In the genomic region with DNA sequence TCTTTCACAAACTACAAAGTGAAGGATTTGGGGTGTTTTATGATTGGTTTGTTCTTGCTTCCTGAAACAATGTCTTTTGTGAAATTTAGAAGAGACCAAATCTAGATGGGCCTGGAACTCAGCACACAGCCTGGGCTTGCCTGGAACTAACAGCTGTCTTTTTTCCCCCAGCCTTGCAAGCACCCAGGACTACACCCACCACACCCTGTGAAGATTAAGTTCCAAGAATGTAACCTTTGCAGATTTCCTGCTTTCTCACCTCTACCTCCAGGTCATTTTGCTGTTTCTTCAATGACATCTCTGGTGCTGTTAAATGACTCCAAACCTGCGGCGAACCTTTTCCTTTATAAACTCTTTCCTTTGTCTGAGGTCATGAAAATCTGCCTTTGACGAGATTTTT, we compare ENCODE assay signal across 20 mouse cellular contexts.
"Had no signal": no experiment of that assay in that cellular context is flagged by ENCODE, and none has a peak within 500 bp of the region (broad histone marks: within the 10 kb centered on the region; RNA-seq: fewer than 3 reads in every experiment).

No protein-coding gene starts in this region.

- H3K27ac ChIP-seq: macrophage; midbrain, embryonic 13.5 days; neural tube, embryonic 13.5 days; neural tube, embryonic 15.5 days had no signal

- H3K4me1 ChIP-seq: megakaryocyte, embryonic 14.5 days; midbrain, embryonic 13.5 days; neural tube, embryonic 13.5 days; neural tube, embryonic 15.5 days had no signal

- H3K27me3 ChIP-seq: megakaryocyte, embryonic 14.5 days; midbrain, embryonic 13.5 days; neural tube, embryonic 13.5 days; neural tube, embryonic 15.5 days had no signal

- H3K4me2 ChIP-seq: lung, embryonic 14.5 days; midbrain, embryonic 11.5 days; midbrain, embryonic 13.5 days; neural tube, embryonic 13.5 days; neural tube, embryonic 15.5 days had no signal

- H3K9ac ChIP-seq: lung, embryonic 14.5 days; midbrain, embryonic 13.5 days; neural tube, embryonic 13.5 days; neural tube, embryonic 15.5 days had no signal

- DNase-seq: lung, adult 18-20 months; lung, embryonic 14.5 days; lung, postnatal 14 days; lung, postnatal 36 days; retina, postnatal 1 day; right cerebral cortex, adult 18-20 months; right cerebral cortex, postnatal 25 days; right cerebral cortex, postnatal 4 days; spleen, adult 18-20 months; thymus, adult 18-20 months; thymus, postnatal 14 days; thymus, postnatal 36 days had no signal

- H3K36me3 ChIP-seq: midbrain, embryonic 13.5 days; neural tube, embryonic 13.5 days; neural tube, embryonic 15.5 days had no signal

- ATAC-seq: midbrain, embryonic 13.5 days; midbrain, embryonic 16.5 days had no signal

- H3K4me3 ChIP-seq: megakaryocyte, embryonic 14.5 days; midbrain, embryonic 13.5 days; myocyte; neural tube, embryonic 13.5 days; neural tube, embryonic 15.5 days had no signal

- H3K9me3 ChIP-seq: midbrain, embryonic 13.5 days; neural tube, embryonic 13.5 days; neural tube, embryonic 15.5 days had no signal
